Mouse (Mus musculus) cortical plate, adult 2 months (tissue): Measurements from ENCODE around the gene Cry2.

Experiments used
- CTCF ChIP-seq: fragments of 200-500 bp; IDR thresholded peaks from 2 replicates; pipeline ENCODE4 v1.5.1; 2011; ENCODE audit warnings: mild to moderate bottlenecking, control low read depth, low read length; ENCODE audit not compliant: insufficient read depth; ENCODE audit errors: extremely low read depth
- POLR2A ChIP-seq: fragments of 200-500 bp; IDR thresholded peaks from 2 replicates; pipeline ENCODE4 v1.6.1; 2011; ENCODE audit warnings: mild to moderate bottlenecking, low read length, control low read depth; ENCODE audit not compliant: insufficient read depth; ENCODE audit errors: extremely low read depth

DNA sequence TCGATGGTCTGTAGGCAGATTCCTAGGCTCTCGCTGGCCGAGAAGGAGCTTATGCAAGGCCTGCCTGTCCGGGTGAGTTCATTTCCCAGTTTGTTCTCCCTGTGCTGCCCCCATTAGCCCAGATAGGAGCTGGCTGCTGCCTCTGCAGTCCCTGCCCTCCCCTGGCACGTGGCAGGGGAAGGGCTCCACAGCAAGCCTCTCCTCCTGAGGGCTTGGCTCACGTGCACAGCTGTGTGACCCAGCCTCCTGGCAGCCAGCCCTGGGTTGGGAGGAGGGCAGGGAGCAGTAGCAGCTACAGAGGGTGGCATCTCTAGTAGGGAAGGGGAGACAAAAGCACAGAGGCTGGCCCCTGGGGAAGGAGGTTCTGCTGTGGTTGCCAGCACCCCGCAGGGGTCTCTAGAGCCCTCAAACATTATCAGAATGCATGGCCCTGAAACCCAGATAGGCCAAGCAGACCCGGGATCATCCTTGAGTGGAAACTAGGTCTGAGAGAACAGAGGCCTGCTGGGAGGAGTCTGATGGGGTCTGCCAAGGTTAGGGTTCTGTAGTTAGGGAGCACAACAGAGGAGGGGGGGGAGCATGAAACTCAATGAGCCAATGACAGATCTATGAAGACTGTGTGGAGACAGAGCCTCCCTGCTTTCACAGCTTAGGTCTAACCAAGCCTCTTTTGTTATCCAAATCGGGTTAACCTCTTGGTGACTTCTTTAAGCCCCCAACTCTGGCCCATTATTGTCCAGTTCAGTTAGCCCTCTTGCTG is 10.0 kb downstream of the Cry2 start:
- TF ChIP-seq POLR2A = no peak
- no peak for TF ChIP-seq CTCF
